Mouse (Mus musculus): ENCODE measurements around the gene Abca8b.
"Not testable (repeated sequence)": the region's sequence is repeated elsewhere in the genome, so short reads cannot be mapped to it uniquely, and the experiment has no call there.

The Abca8b gene

DNA sequence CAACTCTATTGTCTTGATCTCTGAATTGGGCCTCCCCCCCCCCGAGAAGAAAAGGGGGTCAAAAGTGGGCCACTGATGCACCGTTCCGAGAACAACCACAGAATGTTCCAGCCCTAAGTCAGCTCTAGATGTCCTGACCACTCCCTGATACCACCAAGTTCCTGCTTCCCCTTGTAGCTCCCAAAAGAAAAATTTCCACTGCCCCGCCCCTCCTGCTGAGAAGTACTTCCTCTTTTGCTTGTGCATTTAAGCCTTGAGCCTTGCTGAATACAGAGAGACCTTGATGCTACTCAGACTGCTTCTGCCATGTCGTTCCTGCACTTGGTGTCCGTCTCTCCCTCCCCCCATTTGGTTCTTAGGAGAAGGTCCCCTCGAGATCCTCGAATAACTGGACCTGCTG, 82.5 kb downstream of the Abca8b start:
- DNase-seq (ENCODE audit: low spot score), result not testable (repeated sequence)

DNA sequence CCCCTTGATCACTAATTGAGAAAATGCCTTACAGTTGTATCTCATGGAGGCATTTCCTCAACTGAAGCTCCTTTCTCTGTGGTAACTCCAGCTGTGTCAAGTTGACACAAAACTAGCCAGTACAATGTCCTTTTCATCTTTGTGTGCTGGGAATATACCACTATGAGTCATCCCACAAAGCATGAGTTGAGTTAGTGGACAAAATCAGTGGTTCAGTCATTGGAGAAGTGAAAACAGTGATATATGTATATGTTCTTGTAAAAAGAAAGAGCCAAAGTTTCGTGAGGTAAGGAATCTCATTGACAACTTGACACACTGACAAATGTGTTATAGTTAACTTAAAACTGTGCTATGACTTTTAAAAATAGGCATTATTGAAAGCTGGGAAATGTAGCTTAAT, 83.5 kb downstream of the Abca8b start:
- not testable (repeated sequence) for DNase-seq (ENCODE audit: low spot score)

DNA sequence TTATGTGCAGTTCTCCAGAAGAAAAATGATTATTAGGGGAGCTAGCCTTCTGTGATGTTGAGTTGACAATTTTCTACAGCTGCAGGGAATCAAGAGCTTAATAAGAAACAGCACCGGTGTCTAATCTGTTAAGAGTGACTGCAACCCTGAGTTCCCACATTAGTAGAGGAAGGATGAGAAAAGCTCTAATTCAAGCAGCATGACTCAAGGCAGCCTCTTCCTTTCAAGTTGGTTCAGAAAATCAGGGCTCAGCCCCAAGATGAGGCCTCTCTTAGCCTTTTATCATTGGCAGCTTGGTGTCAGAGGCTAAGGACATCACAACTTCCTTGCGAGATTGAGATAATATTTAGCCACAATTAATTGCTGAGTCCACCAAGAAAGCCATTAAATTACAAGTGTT, 85.8 kb downstream of the Abca8b start:
- no peak for DNase-seq (ENCODE audit: low spot score)

DNA sequence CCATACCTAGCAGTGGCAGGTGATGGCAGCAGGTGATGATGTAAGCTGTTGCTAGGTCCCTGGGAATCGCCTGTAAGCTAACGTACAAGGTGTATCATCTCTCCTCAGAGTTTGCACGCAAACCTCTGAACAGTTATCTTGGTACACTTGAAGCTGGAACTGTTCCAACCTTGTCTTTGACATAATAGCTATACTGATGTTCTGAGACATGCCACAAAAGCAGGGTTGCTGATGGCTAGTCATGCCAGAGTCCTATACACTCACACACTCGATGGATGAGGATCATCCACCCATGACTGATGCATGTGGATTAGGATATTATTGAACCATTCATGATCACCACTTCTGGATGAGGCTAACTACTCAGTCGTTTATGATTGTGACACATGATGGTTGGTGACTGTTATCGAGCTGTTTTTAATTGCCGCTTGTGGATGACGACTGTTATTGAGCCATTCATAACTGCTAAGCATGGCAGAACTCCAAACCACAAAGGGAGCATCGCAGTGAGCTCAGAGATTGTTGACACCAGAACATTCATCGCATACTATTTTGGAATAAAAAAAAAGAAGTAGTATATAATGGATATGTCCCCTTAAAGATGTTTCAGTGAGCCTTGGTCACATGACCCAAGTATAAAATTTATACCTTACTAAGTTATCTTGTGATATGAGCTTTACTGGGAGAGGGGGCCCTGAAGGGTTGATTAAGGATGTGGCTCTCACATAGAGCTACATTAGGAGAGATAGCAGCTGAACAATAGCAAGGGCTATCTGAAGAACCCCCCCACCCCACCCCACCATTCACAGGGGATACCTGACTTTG, 87.2 kb downstream of the Abca8b start:
- DNase-seq (ENCODE audit: low spot score), result no peak

DNA sequence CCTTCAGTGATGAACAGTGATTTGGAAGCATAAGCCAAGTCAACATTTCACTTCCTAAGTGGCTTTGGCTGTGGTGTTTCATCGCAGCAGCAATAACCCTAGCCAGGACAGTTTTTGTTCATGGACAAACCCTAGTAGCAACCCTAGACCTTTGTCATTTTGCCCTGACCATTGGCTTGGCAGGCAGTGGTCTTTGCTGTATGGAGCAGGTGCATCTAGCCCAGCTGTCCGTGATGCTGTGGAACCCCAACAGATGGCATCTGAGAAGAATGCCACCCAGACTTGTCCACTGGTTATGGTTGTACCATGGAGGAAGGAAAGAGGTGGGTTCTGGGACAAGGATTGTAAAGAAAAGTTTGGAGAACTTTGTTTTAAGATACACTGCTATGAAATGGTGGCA, 88.1 kb downstream of the Abca8b start:
- no peak for DNase-seq (ENCODE audit: low spot score)

- no peak for DNase-seq (ENCODE audit: low spot score)
Measured at GRCm38 (mm10) chr11:109902616-109903598, 92.7 kb downstream of the Abca8b start.

- no peak for DNase-seq (ENCODE audit: low spot score)
Measured at GRCm38 (mm10) chr11:109900491-109901241, 95.0 kb downstream of the Abca8b start.

GRCm38 (mm10) chr11:109898791-109899467, 96.7 kb downstream of the Abca8b start:
- no peak for DNase-seq (ENCODE audit: low spot score)

- DNase-seq (ENCODE audit: low spot score), result no peak
Measured at GRCm38 (mm10) chr11:109895952-109896530, 99.6 kb downstream of the Abca8b start.

- DNase-seq (ENCODE audit: low spot score), result no peak
Measured at GRCm38 (mm10) chr11:109895496-109895895, 100.1 kb downstream of the Abca8b start.

DNA sequence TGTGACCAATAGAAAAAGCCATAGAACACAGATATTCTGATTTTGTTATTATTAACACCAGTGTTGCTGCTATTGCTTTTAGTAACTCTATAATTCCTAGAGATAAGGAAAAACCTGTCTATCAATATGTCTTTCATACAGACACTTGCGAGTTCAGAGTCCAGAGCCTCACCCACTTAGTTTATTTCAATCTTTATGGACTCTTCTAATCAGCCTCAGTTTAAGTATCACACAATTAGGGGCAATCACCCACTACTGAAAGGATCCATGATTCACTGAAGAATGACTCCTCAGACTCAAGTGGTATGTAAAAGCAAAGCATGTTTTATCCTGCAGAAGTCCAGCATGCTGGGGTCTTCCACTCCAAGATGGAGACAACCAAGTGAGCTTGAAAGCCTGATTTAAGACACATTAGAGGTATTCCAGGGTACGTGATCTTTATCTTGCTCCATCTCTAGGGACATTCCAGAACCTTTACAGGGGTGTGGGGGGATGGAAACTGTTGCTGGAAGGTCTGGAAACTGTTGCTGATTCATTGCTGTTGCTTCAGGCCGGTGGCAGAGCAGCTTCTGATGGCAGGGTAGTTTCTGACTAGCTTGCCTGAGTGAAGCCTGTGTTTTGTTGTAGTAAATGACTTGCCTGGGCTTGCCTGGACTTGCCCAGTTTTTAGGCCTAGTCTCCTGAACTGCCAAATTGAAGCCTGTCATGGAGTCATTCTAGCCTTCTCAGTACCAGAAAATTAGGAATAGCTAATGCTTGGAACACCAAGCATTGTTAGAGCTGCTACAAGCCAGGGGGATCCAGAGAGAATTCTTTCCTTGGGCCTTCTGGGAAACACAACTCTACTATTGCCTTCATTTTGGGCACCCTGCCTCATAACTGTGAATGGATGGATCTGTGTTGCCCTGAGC, 101.5 kb downstream of the Abca8b start:
- no peak for DNase-seq (ENCODE audit: low spot score)

- peak; percentile 60 for DNase-seq (ENCODE audit: low spot score)
Measured at GRCm38 (mm10) chr11:109891989-109892386, 103.7 kb downstream of the Abca8b start.

DNA sequence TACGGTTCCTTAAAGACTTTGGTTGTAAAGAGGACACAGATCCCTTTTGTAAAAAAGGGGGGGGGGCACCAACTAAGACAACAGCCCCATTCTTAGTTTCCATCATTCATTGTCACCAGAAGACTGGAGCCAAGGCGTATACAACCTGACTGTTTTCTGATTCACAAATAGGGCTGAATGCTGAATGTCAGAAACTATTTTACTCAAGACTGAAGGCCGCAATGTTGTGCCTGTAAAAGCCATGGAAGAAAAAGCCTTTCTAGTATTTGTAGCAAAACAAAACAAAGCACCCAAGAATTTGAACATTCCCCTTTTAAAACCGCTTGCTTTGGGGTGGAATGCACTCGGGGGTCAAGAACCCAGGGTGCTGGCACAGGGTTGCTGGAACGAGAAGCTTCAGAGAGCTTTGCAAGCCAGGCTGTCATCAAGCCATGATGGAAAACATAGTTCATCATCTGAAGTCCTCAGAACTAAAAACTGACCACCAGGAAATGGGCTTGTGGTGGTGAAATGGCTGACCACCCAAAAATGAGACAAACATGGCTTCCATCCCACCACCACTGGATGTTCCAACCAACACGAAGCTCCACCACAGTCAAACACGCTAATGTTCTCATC, 104.2 kb downstream of the Abca8b start:
- no peak for DNase-seq (ENCODE audit: low spot score)

- no peak for DNase-seq (ENCODE audit: low spot score)
Measured at GRCm38 (mm10) chr11:109889595-109889994, 106.0 kb downstream of the Abca8b start.

- no peak for DNase-seq (ENCODE audit: low spot score)
Measured at GRCm38 (mm10) chr11:109886757-109887156, 108.9 kb downstream of the Abca8b start.

DNA sequence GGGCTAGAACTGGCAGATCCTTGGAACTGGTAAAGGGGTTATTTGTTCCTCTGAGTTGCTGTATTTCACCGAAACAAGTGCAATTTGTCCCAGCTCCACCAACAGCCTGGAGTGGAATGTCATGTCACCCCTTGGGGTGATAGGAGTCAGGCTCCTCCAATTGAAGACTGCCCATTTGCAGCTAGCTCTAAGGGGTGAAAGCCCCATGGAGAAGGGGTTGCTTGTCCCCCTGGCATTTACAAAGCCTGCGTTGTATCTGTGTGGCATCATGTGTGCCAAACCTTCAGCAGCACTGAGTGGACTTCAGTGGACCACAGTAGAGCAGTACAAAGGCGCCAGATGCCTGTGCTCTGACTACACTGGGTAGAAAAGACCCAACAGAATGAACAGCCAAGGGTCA, 110.1 kb downstream of the Abca8b start:
- DNase-seq (ENCODE audit: low spot score), result no peak

DNA sequence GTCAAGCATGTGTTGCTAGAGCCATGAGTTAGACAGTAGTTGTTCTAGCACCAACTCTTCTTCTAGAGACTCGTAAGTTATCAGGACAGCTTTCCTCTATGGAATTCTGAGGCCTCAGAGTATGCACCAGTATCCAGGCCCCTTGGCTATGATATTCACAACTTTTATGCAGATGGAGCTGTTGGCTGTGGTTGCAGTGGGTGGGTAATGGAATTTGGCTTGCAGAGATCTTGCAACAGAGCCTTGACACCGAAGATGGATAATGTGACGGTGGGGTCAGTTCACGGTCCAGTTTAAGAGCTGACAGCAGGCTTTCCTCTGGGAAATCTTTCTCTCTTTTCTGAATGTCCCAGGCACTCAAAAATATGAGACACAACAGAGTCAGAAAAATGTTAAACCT, 110.8 kb downstream of the Abca8b start:
- peak; percentile 66 for DNase-seq (ENCODE audit: low spot score)

DNA sequence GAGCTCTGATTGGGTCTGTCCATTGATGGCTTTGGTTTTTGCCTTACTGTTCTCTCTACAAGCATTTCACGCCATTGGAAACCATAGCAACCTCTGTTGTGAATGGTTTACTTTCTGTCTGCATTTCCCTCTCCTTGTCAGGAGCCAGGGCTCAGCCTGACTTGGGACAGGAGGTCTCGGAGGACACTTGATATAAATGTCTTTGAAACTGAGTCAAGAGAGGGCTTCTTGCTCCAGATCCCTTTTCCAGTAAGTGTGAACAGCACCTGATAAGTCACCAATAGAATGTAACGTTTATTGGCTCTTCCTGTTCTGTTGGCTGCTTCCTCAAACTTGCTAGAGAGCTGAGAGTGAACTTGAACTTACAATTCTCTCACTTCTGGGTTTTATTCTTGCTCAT, 111.5 kb downstream of the Abca8b start:
- no peak for DNase-seq (ENCODE audit: low spot score)

Measured in lung, postnatal 25 days (tissue).